Mouse (Mus musculus) intestine, embryonic 15.5 days (tissue): ENCODE measurements around the gene Asgr2. TPM values are rescaled to one million over a fixed set of nuclear protein-coding genes. Genes with fewer than 3 reads are reported as not detected.

ENCODE experiments used
- ATAC-seq: fragments of 200-750 bp; cut with Nextera tagmentation; 2 replicates; pipeline ENCODE4 v1.8.0; 2017; ENCODE audit warnings: moderate TSS enrichment, moderate library complexity
- H3K27ac ChIP-seq: fragments of 300-500 bp; sonication (generic); 2 replicates; pipeline ENCODE4 v1.5.1; 2015; ENCODE audit warnings: mild to moderate bottlenecking, inconsistent platforms
- H3K27me3 ChIP-seq: fragments of 300-500 bp; sonication (generic); replicated peaks from 2 replicates; pipeline ENCODE4 v1.6.1; 2015; ENCODE audit warnings: inconsistent platforms
- H3K36me3 ChIP-seq: fragments of 300-500 bp; sonication (generic); 2 replicates; pipeline ENCODE4 v1.6.1; 2015; ENCODE audit warnings: inconsistent platforms
- H3K4me1 ChIP-seq: fragments of 300-500 bp; sonication (generic); replicated peaks from 2 replicates; pipeline ENCODE4 v1.6.1; 2015; ENCODE audit warnings: inconsistent platforms
- H3K4me2 ChIP-seq: fragments of 300-500 bp; sonication (generic); replicated peaks from 2 replicates; pipeline ENCODE4 v1.6.1; 2015; ENCODE audit warnings: mild to moderate bottlenecking, inconsistent platforms
- H3K4me3 ChIP-seq: fragments of 300-500 bp; sonication (generic); replicated peaks from 2 replicates; pipeline ENCODE4 v1.5.1; 2015; ENCODE audit warnings: inconsistent platforms
- H3K9ac ChIP-seq: fragments of 300-500 bp; sonication (generic); 2 replicates; pipeline ENCODE4 v1.6.1; 2015; ENCODE audit warnings: inconsistent platforms
- H3K9me3 ChIP-seq: fragments of 300-500 bp; sonication (generic); 2 replicates; pipeline ENCODE4 v1.6.1; 2016; ENCODE audit warnings: inconsistent platforms
- WGBS: fragments of 180-500 bp; shearing (Covaris S2); methylation state at CpG from one replicate; pipeline ENCODE4 v1.1.7; 2015; 5-methylcytosine and 5-hydroxymethylcytosine counted together
- polyA plus RNA-seq: library from polyadenylated mRNA; unstranded; fragments of >200 nt; fragmentation: Nextera tagmentation; extraction: Ambion mirVana; gene quantifications from 2 replicates; pipeline ENCODE4 v1.2.1, GENCODE M21; 2015

Asgr2 gene
- polyA plus RNA-seq: 0.21 and 0.43 TPM in 2 replicates

- no peaks in the 10 kb centered on the region for H3K9me3 ChIP-seq
- no peak within 1 kb of the TSS for H3K4me2 ChIP-seq
- H3K27me3 ChIP-seq: no peaks in the 10 kb centered on the region
- ATAC-seq: no peak
- H3K27ac ChIP-seq: no peak within 1 kb of the TSS
- no peaks in the 10 kb centered on the region for H3K4me1 ChIP-seq
- H3K9ac ChIP-seq: no peak within 1 kb of the TSS
- WGBS: 68% methylated on average over 12 of the region's 12 CpGs
- no peak within 1 kb of the TSS for H3K4me3 ChIP-seq
- no peaks in the 10 kb centered on the region for H3K36me3 ChIP-seq
These were observed at the start of gene Asgr2 for GRCm38 (mm10) chr11:70091986-70092783. Gene Asgr2 (plus strand): TSS chr11:70092644.

- Histone ChIP-seq H3K4me2 (no peak overlapping the region), H3K4me3 (no peak overlapping the region), H3K27me3 (no peaks in the 10 kb centered on the region), H3K9ac (no peak overlapping the region), H3K27ac (no peak overlapping the region), H3K4me1 (no peaks in the 10 kb centered on the region), H3K36me3 (no peaks in the 10 kb centered on the region), H3K9me3 (no peaks in the 10 kb centered on the region)
- WGBS: 83% methylated on average over 7 of the region's 7 CpGs
- no peak for ATAC-seq
These were observed 48.8 kb upstream of the Asgr2 start for GRCm38 (mm10) chr11:70043665-70044064.

GRCm38 (mm10) chr11:70045435-70045834, 47.0 kb upstream of the Asgr2 start:
- 25% methylated on average over 9 of the region's 9 CpGs for WGBS
- no peak overlapping the region for H3K27ac ChIP-seq
- H3K27me3 ChIP-seq: no peaks in the 10 kb centered on the region
- no peaks in the 10 kb centered on the region for H3K4me1 ChIP-seq
- no peak overlapping the region for H3K4me3 ChIP-seq
- H3K4me2 ChIP-seq: no peak overlapping the region
- H3K9me3 ChIP-seq: no peaks in the 10 kb centered on the region
- ATAC-seq: no peak
- H3K9ac ChIP-seq: no peak overlapping the region
- H3K36me3 ChIP-seq: no peaks in the 10 kb centered on the region

GRCm38 (mm10) chr11:70049366-70049765, 43.1 kb upstream of the Asgr2 start:
- Histone ChIP-seq H3K4me2 (no peak overlapping the region), H3K9me3 (no peaks in the 10 kb centered on the region), H3K4me3 (no peak overlapping the region), H3K9ac (no peak overlapping the region), H3K27me3 (no peaks in the 10 kb centered on the region), H3K36me3 (no peaks in the 10 kb centered on the region), H3K27ac (no peak overlapping the region), H3K4me1 (0 out of 2 replicates have a peak, but pooled peaks cover 6% of the 10 kb centered on the region)
- no peak for ATAC-seq
- WGBS: 61% methylated on average over 6 of the region's 6 CpGs

GRCm38 (mm10) chr11:70049816-70050215, 42.6 kb upstream of the Asgr2 start:
- Histone ChIP-seq H3K27me3 (no peaks in the 10 kb centered on the region), H3K9ac (no peak overlapping the region), H3K4me2 (no peak overlapping the region), H3K36me3 (no peaks in the 10 kb centered on the region), H3K9me3 (no peaks in the 10 kb centered on the region), H3K27ac (no peak overlapping the region), H3K4me1 (0 out of 2 replicates have a peak, but pooled peaks cover 6% of the 10 kb centered on the region), H3K4me3 (no peak overlapping the region)
- 61% methylated on average over 10 of the region's 10 CpGs for WGBS
- ATAC-seq: no peak

GRCm38 (mm10) chr11:70053156-70053555, 39.3 kb upstream of the Asgr2 start:
- Histone ChIP-seq H3K27me3 (no peaks in the 10 kb centered on the region), H3K27ac (no peak overlapping the region), H3K9ac (no peak overlapping the region), H3K4me3 (no peak overlapping the region), H3K4me1 (peaks cover 15% of the 10 kb centered on the region; the same call in 1 of the 2 replicates), H3K9me3 (no peaks in the 10 kb centered on the region), H3K4me2 (no peak overlapping the region), H3K36me3 (no peaks in the 10 kb centered on the region)
- ATAC-seq: no peak
- WGBS: 51% methylated on average over 7 of the region's 7 CpGs

GRCm38 (mm10) chr11:70053898-70054570, 38.4 kb upstream of the Asgr2 start, which contains the start of gene Asgr1:
Gene Asgr1 (plus strand): TSS chr11:70054085.
- Histone ChIP-seq H3K9ac (no peak within 1 kb of the TSS), H3K4me1 (peaks cover 15% of the 10 kb centered on the region; the same call in 1 of the 2 replicates), H3K27me3 (no peaks in the 10 kb centered on the region), H3K9me3 (no peaks in the 10 kb centered on the region), H3K4me2 (no peak within 1 kb of the TSS), H3K36me3 (no peaks in the 10 kb centered on the region), H3K27ac (no peak within 1 kb of the TSS), H3K4me3 (no peak within 1 kb of the TSS)
- ATAC-seq: no peak
- 80% methylated on average over 10 of the region's 10 CpGs for WGBS

- no peak overlapping the region for H3K4me3 ChIP-seq
- no peak overlapping the region for H3K9ac ChIP-seq
- peaks cover 19% of the 10 kb centered on the region; the same call in 1 of the 2 replicates for H3K4me1 ChIP-seq
- no peaks in the 10 kb centered on the region for H3K36me3 ChIP-seq
- no peaks in the 10 kb centered on the region for H3K27me3 ChIP-seq
- peak overlapping the region; percentile 31; the same call in 1 of the 2 replicates for H3K4me2 ChIP-seq
- no peaks in the 10 kb centered on the region for H3K9me3 ChIP-seq
- H3K27ac ChIP-seq: no peak overlapping the region
- ATAC-seq: peak; percentile 58; the same call in 1 of the 2 replicates
- 21% methylated on average over 18 of the region's 18 CpGs for WGBS
These were observed 36.7 kb upstream of the Asgr2 start for GRCm38 (mm10) chr11:70055618-70056214.

- no peak for ATAC-seq
- H3K4me1 ChIP-seq: peaks cover 19% of the 10 kb centered on the region; the same call in 1 of the 2 replicates
- H3K4me3 ChIP-seq: no peak overlapping the region
- H3K4me2 ChIP-seq: no peak overlapping the region
- no peak overlapping the region for H3K9ac ChIP-seq
- no peaks in the 10 kb centered on the region for H3K9me3 ChIP-seq
- no peaks in the 10 kb centered on the region for H3K27me3 ChIP-seq
- 86% methylated on average over 9 of the region's 9 CpGs for WGBS
- no peak overlapping the region for H3K27ac ChIP-seq
- no peaks in the 10 kb centered on the region for H3K36me3 ChIP-seq
These were observed 34.6 kb upstream of the Asgr2 start for GRCm38 (mm10) chr11:70057805-70058204.

GRCm38 (mm10) chr11:70059930-70060329, 32.5 kb upstream of the Asgr2 start:
- H3K27ac ChIP-seq: no peak overlapping the region
- no peaks in the 10 kb centered on the region for H3K36me3 ChIP-seq
- H3K4me3 ChIP-seq: no peak overlapping the region
- peaks cover 13% of the 10 kb centered on the region; the same call in 1 of the 2 replicates for H3K4me1 ChIP-seq
- no peak overlapping the region for H3K4me2 ChIP-seq
- ATAC-seq: peak; percentile 53; the same call in 1 of the 2 replicates
- H3K9ac ChIP-seq: no peak overlapping the region
- WGBS: 19% methylated on average over 6 of the region's 6 CpGs
- H3K27me3 ChIP-seq: no peaks in the 10 kb centered on the region
- no peaks in the 10 kb centered on the region for H3K9me3 ChIP-seq

- H3K27me3 ChIP-seq: no peaks in the 10 kb centered on the region
- 65% methylated on average over 3 of the region's 3 CpGs for WGBS
These were observed 29.4 kb upstream of the Asgr2 start for GRCm38 (mm10) chr11:70063053-70063452.

GRCm38 (mm10) chr11:70066701-70067100, 25.7 kb upstream of the Asgr2 start:
- Histone ChIP-seq H3K36me3 (no peaks in the 10 kb centered on the region), H3K9ac (no peak overlapping the region), H3K4me1 (no peaks in the 10 kb centered on the region), H3K4me2 (no peak overlapping the region), H3K27ac (no peak overlapping the region), H3K27me3 (no peaks in the 10 kb centered on the region), H3K4me3 (no peak overlapping the region), H3K9me3 (no peaks in the 10 kb centered on the region)
- ATAC-seq: no peak
- WGBS: 67% methylated on average over 4 of the region's 4 CpGs

More at GRCm38 (mm10) chr11:70063053-70063452, 29.4 kb upstream of the Asgr2 start:
- Histone ChIP-seq H3K4me2 (no peak overlapping the region), H3K4me1 (peaks cover 4% of the 10 kb centered on the region; the same call in 1 of the 2 replicates), H3K4me3 (no peak overlapping the region), H3K27ac (no peak overlapping the region), H3K9me3 (no peaks in the 10 kb centered on the region), H3K36me3 (no peaks in the 10 kb centered on the region), H3K9ac (no peak overlapping the region)
- ATAC-seq: no peak
